Mouse (Mus musculus): Measurements from ENCODE around the gene Kdm4d. TPM values are rescaled to one million over a fixed set of nuclear protein-coding genes. Genes with fewer than 3 reads are reported as not detected.

Kdm4d gene
- 0.26 and 0.34 TPM in 2 replicates for polyA plus RNA-seq (2015; fragmentation: Nextera tagmentation; extraction: Ambion mirVana)

- Histone ChIP-seq H3K4me2 (ENCODE audit: low read depth, low read length) (peak within 1 kb of the TSS; percentile 73), H3K4me3 (replicated peaks; ENCODE audit: low read length) (peak within 1 kb of the TSS; percentile 86), H3K36me3 (ENCODE audit: control insufficient read depth, insufficient read depth, low read length) (peaks cover 21% of the 10 kb centered on the region; the same call in 1 of the 2 replicates), H3K4me1 (ENCODE audit: control insufficient read depth, insufficient read depth, low read length) (peaks cover 6% of the 10 kb centered on the region; the same call in 1 of the 2 replicates), H3K27ac (ENCODE audit: low read length) (peak within 1 kb of the TSS; percentile 74), H3K9me3 (replicated peaks; ENCODE audit: control insufficient read depth, low read length) (no peaks in the 10 kb centered on the region), H3K27me3 (ENCODE audit: control insufficient read depth, insufficient read depth, low read length) (no peaks in the 10 kb centered on the region), H3K9ac (ENCODE audit: low read length) (peak within 1 kb of the TSS; percentile 88)
- peak; percentile 98 for ATAC-seq (ENCODE audit: insufficient read depth, low FRiP score)
- WGBS = under 1% methylated on average over 59 of the region's 59 CpGs
These were observed at the start of gene Kdm4d, which contains the start of gene Cwc15 for GRCm38 (mm10) chr9:14500023-14500915. TSS of gene Kdm4d (minus strand) at chr9:14500482. TSS of gene Cwc15 (plus strand) at chr9:14500617.

GRCm38 (mm10) chr9:14548366-14548761 lies 48.1 kb upstream of the Kdm4d start:
- ATAC-seq (ENCODE audit: insufficient read depth, low FRiP score) = peak; percentile 27; the same call in 1 of the 2 replicates
- Histone ChIP-seq H3K4me3 (replicated peaks; ENCODE audit: low read length) (no peak overlapping the region), H3K9me3 (replicated peaks; ENCODE audit: control insufficient read depth, low read length) (no peaks in the 10 kb centered on the region), H3K4me2 (ENCODE audit: low read depth, low read length) (no peak overlapping the region), H3K27me3 (ENCODE audit: control insufficient read depth, insufficient read depth, low read length) (no peaks in the 10 kb centered on the region), H3K9ac (ENCODE audit: low read length) (no peak overlapping the region), H3K27ac (ENCODE audit: low read length) (no peak overlapping the region), H3K4me1 (ENCODE audit: control insufficient read depth, insufficient read depth, low read length) (no peaks in the 10 kb centered on the region; the same call in 1 of the 2 replicates), H3K36me3 (ENCODE audit: control insufficient read depth, insufficient read depth, low read length) (peaks cover 16% of the 10 kb centered on the region)
- WGBS = 69% methylated on average over 11 of the region's 11 CpGs

GRCm38 (mm10) chr9:14547584-14548365 lies 47.5 kb upstream of the Kdm4d start:
- Histone ChIP-seq H3K4me3 (replicated peaks; ENCODE audit: low read length) (no peak overlapping the region), H3K9ac (ENCODE audit: low read length) (no peak overlapping the region), H3K4me1 (ENCODE audit: control insufficient read depth, insufficient read depth, low read length) (no peaks in the 10 kb centered on the region; the same call in 1 of the 2 replicates), H3K27ac (ENCODE audit: low read length) (no peak overlapping the region), H3K36me3 (ENCODE audit: control insufficient read depth, insufficient read depth, low read length) (peaks cover 16% of the 10 kb centered on the region), H3K9me3 (replicated peaks; ENCODE audit: control insufficient read depth, low read length) (no peaks in the 10 kb centered on the region), H3K27me3 (ENCODE audit: control insufficient read depth, insufficient read depth, low read length) (no peaks in the 10 kb centered on the region), H3K4me2 (ENCODE audit: low read depth, low read length) (no peak overlapping the region)
- 57% methylated on average over 12 of the region's 12 CpGs for WGBS
- ATAC-seq (ENCODE audit: insufficient read depth, low FRiP score) = no peak

- H3K4me2 ChIP-seq (ENCODE audit: low read depth, low read length) = no peak overlapping the region
- no peak overlapping the region for H3K9ac ChIP-seq (ENCODE audit: low read length)
- H3K9me3 ChIP-seq (replicated peaks; ENCODE audit: control insufficient read depth, low read length) = no peaks in the 10 kb centered on the region
- no peaks in the 10 kb centered on the region for H3K27me3 ChIP-seq (ENCODE audit: control insufficient read depth, insufficient read depth, low read length)
- no peak overlapping the region for H3K27ac ChIP-seq (ENCODE audit: low read length)
- no peaks in the 10 kb centered on the region; the same call in 1 of the 2 replicates for H3K4me1 ChIP-seq (ENCODE audit: control insufficient read depth, insufficient read depth, low read length)
- 62% methylated on average over 9 of the region's 9 CpGs for WGBS
- no peak overlapping the region for H3K4me3 ChIP-seq (replicated peaks; ENCODE audit: low read length)
- ATAC-seq (ENCODE audit: insufficient read depth, low FRiP score) = no peak
- H3K36me3 ChIP-seq (ENCODE audit: control insufficient read depth, insufficient read depth, low read length) = peaks cover 6% of the 10 kb centered on the region; the same call in 1 of the 2 replicates
These were observed 43.9 kb upstream of the Kdm4d start for GRCm38 (mm10) chr9:14544034-14544757.

GRCm38 (mm10) chr9:14534833-14535456 lies 34.7 kb upstream of the Kdm4d start:
- no peak for ATAC-seq (ENCODE audit: insufficient read depth, low FRiP score)
- Histone ChIP-seq H3K27me3 (ENCODE audit: control insufficient read depth, insufficient read depth, low read length) (no peaks in the 10 kb centered on the region), H3K4me2 (ENCODE audit: low read depth, low read length) (no peak overlapping the region), H3K9me3 (replicated peaks; ENCODE audit: control insufficient read depth, low read length) (no peaks in the 10 kb centered on the region), H3K4me3 (replicated peaks; ENCODE audit: low read length) (no peak overlapping the region), H3K27ac (ENCODE audit: low read length) (no peak overlapping the region), H3K36me3 (ENCODE audit: control insufficient read depth, insufficient read depth, low read length) (no peaks in the 10 kb centered on the region), H3K9ac (ENCODE audit: low read length) (no peak overlapping the region), H3K4me1 (ENCODE audit: control insufficient read depth, insufficient read depth, low read length) (no peaks in the 10 kb centered on the region)
- WGBS = 77% methylated on average over 9 of the region's 9 CpGs

GRCm38 (mm10) chr9:14533659-14534058 lies 33.4 kb upstream of the Kdm4d start:
- H3K27ac ChIP-seq (ENCODE audit: low read length) = no peak overlapping the region
- no peaks in the 10 kb centered on the region for H3K27me3 ChIP-seq (ENCODE audit: control insufficient read depth, insufficient read depth, low read length)
- H3K4me3 ChIP-seq (replicated peaks; ENCODE audit: low read length) = no peak overlapping the region
- H3K4me1 ChIP-seq (ENCODE audit: control insufficient read depth, insufficient read depth, low read length) = no peaks in the 10 kb centered on the region
- H3K36me3 ChIP-seq (ENCODE audit: control insufficient read depth, insufficient read depth, low read length) = no peaks in the 10 kb centered on the region
- no peak overlapping the region for H3K9ac ChIP-seq (ENCODE audit: low read length)
- 85% methylated on average over 2 of the region's 2 CpGs for WGBS
- ATAC-seq (ENCODE audit: insufficient read depth, low FRiP score) = no peak
- H3K9me3 ChIP-seq (replicated peaks; ENCODE audit: control insufficient read depth, low read length) = no peaks in the 10 kb centered on the region
- no peak overlapping the region for H3K4me2 ChIP-seq (ENCODE audit: low read depth, low read length)

GRCm38 (mm10) chr9:14532283-14532682 lies 32.0 kb upstream of the Kdm4d start:
- H3K27me3 ChIP-seq (ENCODE audit: control insufficient read depth, insufficient read depth, low read length) = no peaks in the 10 kb centered on the region
- no peak overlapping the region for H3K4me3 ChIP-seq (replicated peaks; ENCODE audit: low read length)
- no peak overlapping the region for H3K9ac ChIP-seq (ENCODE audit: low read length)
- ATAC-seq (ENCODE audit: insufficient read depth, low FRiP score) = no peak
- H3K36me3 ChIP-seq (ENCODE audit: control insufficient read depth, insufficient read depth, low read length) = no peaks in the 10 kb centered on the region
- no peaks in the 10 kb centered on the region for H3K9me3 ChIP-seq (replicated peaks; ENCODE audit: control insufficient read depth, low read length)
- H3K27ac ChIP-seq (ENCODE audit: low read length) = no peak overlapping the region
- 57% methylated on average over 3 of the region's 3 CpGs for WGBS
- no peak overlapping the region for H3K4me2 ChIP-seq (ENCODE audit: low read depth, low read length)
- no peaks in the 10 kb centered on the region for H3K4me1 ChIP-seq (ENCODE audit: control insufficient read depth, insufficient read depth, low read length)

- no peaks in the 10 kb centered on the region for H3K9me3 ChIP-seq (replicated peaks; ENCODE audit: control insufficient read depth, low read length)
- no peaks in the 10 kb centered on the region for H3K36me3 ChIP-seq (ENCODE audit: control insufficient read depth, insufficient read depth, low read length)
- no peaks in the 10 kb centered on the region for H3K4me1 ChIP-seq (ENCODE audit: control insufficient read depth, insufficient read depth, low read length)
- no peak overlapping the region for H3K27ac ChIP-seq (ENCODE audit: low read length)
- H3K4me2 ChIP-seq (ENCODE audit: low read depth, low read length) = no peak overlapping the region
- 38% methylated on average over 5 of the region's 5 CpGs for WGBS
- H3K4me3 ChIP-seq (replicated peaks; ENCODE audit: low read length) = no peak overlapping the region
- no peaks in the 10 kb centered on the region for H3K27me3 ChIP-seq (ENCODE audit: control insufficient read depth, insufficient read depth, low read length)
- no peak overlapping the region for H3K9ac ChIP-seq (ENCODE audit: low read length)
- peak; percentile 74 for ATAC-seq (ENCODE audit: insufficient read depth, low FRiP score)
These were observed 29.7 kb upstream of the Kdm4d start for GRCm38 (mm10) chr9:14530004-14530403.
